Mouse (Mus musculus) stomach, embryonic 15.5 days (tissue): Measurements from ENCODE around the gene Pin1. TPM values are rescaled to one million over a fixed set of nuclear protein-coding genes. Genes with fewer than 3 reads are reported as not detected.

Experiments used
- ATAC-seq: fragments of 200-750 bp; cut with Nextera tagmentation; 2 replicates; pipeline ENCODE4 v1.8.0; 2017; ENCODE audit warnings: low read depth, moderate number of reproducible peaks, moderate TSS enrichment; ENCODE audit not compliant: insufficient read depth, low FRiP score
- H3K27ac ChIP-seq: fragments of 300-500 bp; sonication (generic); 2 replicates; pipeline ENCODE4 v1.5.1; 2015; ENCODE audit warnings: mild to moderate bottlenecking, inconsistent platforms
- H3K27me3 ChIP-seq: fragments of 300-500 bp; sonication (generic); replicated peaks from 2 replicates; pipeline ENCODE4 v1.6.1; 2015; ENCODE audit warnings: inconsistent platforms
- H3K36me3 ChIP-seq: fragments of 300-500 bp; sonication (generic); 2 replicates; pipeline ENCODE4 v1.6.1; 2015; ENCODE audit warnings: inconsistent platforms
- H3K4me1 ChIP-seq: fragments of 300-500 bp; sonication (generic); 2 replicates; pipeline ENCODE4 v1.6.1; 2015; ENCODE audit warnings: inconsistent platforms
- H3K4me2 ChIP-seq: fragments of 300-500 bp; sonication (generic); 2 replicates; pipeline ENCODE4 v1.6.1; 2015; ENCODE audit warnings: mild to moderate bottlenecking, inconsistent platforms
- H3K4me3 ChIP-seq: fragments of 300-500 bp; sonication (generic); replicated peaks from 2 replicates; pipeline ENCODE4 v1.5.1; 2015; ENCODE audit warnings: inconsistent platforms
- H3K9ac ChIP-seq: fragments of 300-500 bp; sonication (generic); 2 replicates; pipeline ENCODE4 v1.6.1; 2015; ENCODE audit warnings: inconsistent platforms
- H3K9me3 ChIP-seq: fragments of 300-500 bp; sonication (generic); 2 replicates; pipeline ENCODE4 v1.6.1; 2016; ENCODE audit warnings: inconsistent platforms
- WGBS: fragments of 180-500 bp; shearing (Covaris S2); methylation state at CpG from one replicate; pipeline ENCODE4 v1.1.7; 2015; 5-methylcytosine and 5-hydroxymethylcytosine counted together
- polyA plus RNA-seq: library from polyadenylated mRNA; unstranded; fragments of >200 nt; fragmentation: Nextera tagmentation; extraction: Ambion mirVana; gene quantifications from 2 replicates; pipeline ENCODE4 v1.2.1, GENCODE M21; 2015

The Pin1 gene
- polyA plus RNA-seq, 1 experiment from 2014 or later = 45.5 TPM

DNA sequence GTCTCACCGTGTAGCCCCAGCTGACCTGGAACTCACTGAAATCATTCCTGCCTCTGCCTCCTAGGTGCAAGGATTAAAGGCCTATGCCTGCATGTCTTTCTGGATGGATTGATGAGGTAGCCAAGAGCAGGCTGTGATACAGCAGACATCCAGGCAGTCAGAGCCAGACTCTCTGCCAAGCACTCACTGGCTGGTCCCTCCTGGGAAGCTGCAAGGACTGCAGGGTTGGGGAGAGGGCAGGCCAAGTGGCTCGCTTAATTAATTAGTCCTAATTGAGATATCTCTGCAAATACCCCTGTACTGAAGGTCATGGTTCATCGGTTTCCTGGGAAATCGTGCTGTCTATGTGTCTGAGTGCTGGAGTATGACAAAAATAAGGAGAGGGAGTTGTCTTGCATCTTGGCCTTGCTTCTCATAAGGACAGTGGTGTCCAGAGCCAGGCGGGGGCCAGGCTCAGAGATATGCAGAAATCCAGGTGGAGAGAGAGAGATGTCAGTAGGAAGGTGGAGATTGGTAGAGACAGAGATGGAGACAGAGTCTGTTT, 61.1 kb downstream of the Pin1 start:
- H3K36me3 ChIP-seq = no peaks in the 10 kb centered on the region
- WGBS = 70% methylated on average over 5 of the region's 5 CpGs
- H3K4me3 ChIP-seq = no peak overlapping the region
- H3K9me3 ChIP-seq = no peaks in the 10 kb centered on the region
- H3K4me1 ChIP-seq = no peaks in the 10 kb centered on the region
- H3K9ac ChIP-seq = no peak overlapping the region
- ATAC-seq = no peak
- no peaks in the 10 kb centered on the region for H3K27me3 ChIP-seq
- H3K27ac ChIP-seq = no peak overlapping the region
- no peak overlapping the region for H3K4me2 ChIP-seq

DNA sequence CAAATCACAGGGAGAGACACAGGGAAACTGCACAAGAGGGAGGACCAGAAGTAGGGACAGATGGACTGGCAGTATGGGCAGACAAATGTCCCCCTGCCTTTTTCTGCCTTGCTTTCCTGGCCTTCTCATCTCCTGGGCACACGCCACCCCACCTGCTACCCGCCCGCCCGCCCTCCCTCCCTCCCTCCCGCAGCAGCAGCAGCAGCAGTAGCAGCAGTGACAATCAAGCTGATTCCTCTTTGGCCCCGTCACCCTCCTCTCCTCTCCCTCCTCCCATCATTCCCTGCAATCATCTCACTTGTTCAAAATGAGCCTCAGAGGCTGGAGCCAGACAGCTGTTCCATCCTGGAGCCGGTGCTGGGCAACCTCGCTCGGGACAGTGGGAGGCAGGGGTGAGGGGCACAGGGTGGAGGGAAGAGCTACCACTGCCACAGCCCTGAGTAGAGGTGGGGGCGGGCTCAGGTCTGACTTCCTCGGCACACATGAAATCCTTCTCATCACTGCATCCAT, 61.6 kb downstream of the Pin1 start:
- Histone ChIP-seq H3K9me3 (no peaks in the 10 kb centered on the region), H3K4me2 (no peak overlapping the region), H3K9ac (no peak overlapping the region), H3K27me3 (no peaks in the 10 kb centered on the region), H3K4me1 (no peaks in the 10 kb centered on the region), H3K36me3 (no peaks in the 10 kb centered on the region), H3K27ac (no peak overlapping the region), H3K4me3 (no peak overlapping the region)
- WGBS = 29% methylated on average over 10 of the region's 11 CpGs
- no peak for ATAC-seq

DNA sequence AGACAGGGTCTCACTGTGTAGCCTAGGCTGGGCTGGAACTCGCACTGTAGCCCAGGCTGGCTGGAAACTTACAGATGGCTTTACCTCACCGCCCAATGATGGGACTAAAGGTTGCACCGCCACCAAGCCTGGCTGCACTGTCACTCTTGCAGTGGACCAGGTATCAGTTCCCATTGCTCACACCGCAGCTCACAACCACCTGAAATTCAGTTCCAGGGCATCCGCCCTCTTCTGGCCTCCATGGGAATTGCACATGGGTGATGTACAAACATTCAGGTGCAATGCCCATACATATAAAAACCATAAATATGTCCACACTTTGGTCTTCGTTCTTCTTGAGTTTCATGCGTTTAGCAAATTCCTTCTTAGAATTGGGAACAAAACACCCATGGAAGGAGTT, 63.4 kb downstream of the Pin1 start:
- Histone ChIP-seq H3K9ac (no peak overlapping the region), H3K36me3 (no peaks in the 10 kb centered on the region), H3K27me3 (no peaks in the 10 kb centered on the region), H3K27ac (no peak overlapping the region), H3K9me3 (no peaks in the 10 kb centered on the region), H3K4me3 (no peak overlapping the region), H3K4me1 (no peaks in the 10 kb centered on the region), H3K4me2 (no peak overlapping the region)
- no peak for ATAC-seq
- WGBS = 70% methylated on average over 7 of the region's 7 CpGs

Other genes starting within 250 kb of the Pin1 start
- 16.9 and 18.0 TPM in 2 replicates for gene Zfp26, start 191.9 kb upstream of the Pin1 start, polyA plus RNA-seq
- gene Zfp426, start 159.3 kb upstream of the Pin1 start, polyA plus RNA-seq = 17.4 and 19.2 TPM in 2 replicates
- 81.0 and 83.5 TPM in 2 replicates for gene Zfp266, start 130.7 kb upstream of the Pin1 start, polyA plus RNA-seq
- 16.5 and 17.8 TPM in 2 replicates for gene Zfp846, start 70.8 kb upstream of the Pin1 start, polyA plus RNA-seq
- 348 and 376 TPM in 2 replicates for gene Ubl5, start 9.2 kb upstream of the Pin1 start, polyA plus RNA-seq
- gene Fbxl12, start 7.3 kb upstream of the Pin1 start, polyA plus RNA-seq = 15.3 and 18.5 TPM in 2 replicates
- gene Olfm2, start 94.3 kb downstream of the Pin1 start, polyA plus RNA-seq = 6.7 and 7.5 TPM in 2 replicates
- gene Col5a3, start 163.0 kb downstream of the Pin1 start, polyA plus RNA-seq = 3.2 and 3.5 TPM in 2 replicates
- not detected in 2 replicates for gene Rdh8, start 166.4 kb downstream of the Pin1 start, polyA plus RNA-seq
- gene A230050P20Rik, start 216.5 kb downstream of the Pin1 start, polyA plus RNA-seq = 20.7 and 21.2 TPM in 2 replicates
- 7.5 and 8.1 TPM in 2 replicates for gene Angptl6, start 227.6 kb downstream of the Pin1 start, polyA plus RNA-seq
- 80.9 and 81.3 TPM in 2 replicates for gene Ppan, start 236.1 kb downstream of the Pin1 start, polyA plus RNA-seq
- 283 and 327 TPM in 2 replicates for gene Eif3g, start 246.5 kb downstream of the Pin1 start, polyA plus RNA-seq